Mouse (Mus musculus) adrenal gland, adult (tissue): ENCODE measurements around the gene Irf2bpl.
A peak's percentile ranks its signal among the peaks of the same experiment; 100 is the strongest.

Source experiments
- DNase-seq, 2 experiments: peaks; one replicate each; pipeline ENCODE4 v3.0.0; 2022 to 2023; ENCODE audit warnings: low spot score in 1 of 2; ENCODE audit not compliant: inconsistent age in 2 of 2

Irf2bpl gene

GRCm38 (mm10) chr12:86899461-86900179 is 15.0 kb upstream of the Irf2bpl start:
- peak; percentile 53 to 77 for DNase-seq

DNA sequence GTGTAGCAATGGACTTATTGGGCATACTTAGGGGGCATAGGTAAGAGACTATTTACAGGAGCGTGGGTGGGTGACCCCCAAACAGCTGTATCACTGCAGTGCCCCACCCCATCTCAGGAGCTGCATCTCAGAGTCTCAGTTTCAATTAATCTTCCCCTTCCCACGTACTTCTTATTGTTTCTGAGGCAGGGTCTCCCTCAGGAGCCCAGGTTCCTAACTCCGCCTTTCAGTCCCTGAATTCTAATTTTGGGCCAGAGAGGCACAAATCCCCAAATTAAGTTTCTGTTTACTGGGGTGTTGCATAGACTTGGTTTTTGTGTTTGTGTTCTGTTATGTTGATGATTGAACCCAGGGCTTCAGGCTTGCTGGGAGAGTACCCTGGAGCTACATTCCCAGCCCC is 13.8 kb upstream of the Irf2bpl start:
- no peak for DNase-seq

GRCm38 (mm10) chr12:86897769-86898273 is 13.2 kb upstream of the Irf2bpl start:
- peak in 1 of 2 experiments; percentile 64 for DNase-seq

DNA sequence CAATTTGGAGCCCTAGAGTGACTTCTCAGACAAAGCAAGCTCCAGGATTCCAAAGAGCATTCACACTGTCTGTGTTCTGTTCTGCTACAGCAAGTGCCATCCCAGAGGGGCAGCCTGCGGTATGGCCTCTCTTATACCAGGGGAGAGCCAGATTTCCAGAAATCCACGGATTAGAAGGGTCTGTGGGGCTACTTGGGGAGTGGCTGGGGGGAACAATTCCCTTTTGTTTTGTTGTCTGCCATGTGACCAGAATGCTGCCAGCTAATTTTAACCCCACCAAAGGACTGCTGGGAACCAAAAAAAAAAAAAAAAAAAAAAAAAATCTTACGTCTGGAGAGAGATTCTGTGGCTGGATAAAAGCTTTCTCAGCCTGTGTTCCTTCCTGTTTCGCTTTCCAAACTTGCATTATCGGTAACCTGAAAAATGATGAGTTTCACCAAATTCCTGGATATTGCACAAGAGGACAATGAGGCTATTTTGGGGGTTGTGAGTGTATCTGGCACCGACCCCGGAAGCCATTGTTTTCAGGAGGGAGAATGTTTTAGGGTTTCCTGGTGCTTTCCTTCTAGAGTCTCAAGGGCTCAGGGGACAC is 12.4 kb upstream of the Irf2bpl start:
- DNase-seq: peak; percentile 71 to 91

GRCm38 (mm10) chr12:86896441-86896890 is 11.9 kb upstream of the Irf2bpl start:
- DNase-seq: peak; percentile 40 to 75

DNA sequence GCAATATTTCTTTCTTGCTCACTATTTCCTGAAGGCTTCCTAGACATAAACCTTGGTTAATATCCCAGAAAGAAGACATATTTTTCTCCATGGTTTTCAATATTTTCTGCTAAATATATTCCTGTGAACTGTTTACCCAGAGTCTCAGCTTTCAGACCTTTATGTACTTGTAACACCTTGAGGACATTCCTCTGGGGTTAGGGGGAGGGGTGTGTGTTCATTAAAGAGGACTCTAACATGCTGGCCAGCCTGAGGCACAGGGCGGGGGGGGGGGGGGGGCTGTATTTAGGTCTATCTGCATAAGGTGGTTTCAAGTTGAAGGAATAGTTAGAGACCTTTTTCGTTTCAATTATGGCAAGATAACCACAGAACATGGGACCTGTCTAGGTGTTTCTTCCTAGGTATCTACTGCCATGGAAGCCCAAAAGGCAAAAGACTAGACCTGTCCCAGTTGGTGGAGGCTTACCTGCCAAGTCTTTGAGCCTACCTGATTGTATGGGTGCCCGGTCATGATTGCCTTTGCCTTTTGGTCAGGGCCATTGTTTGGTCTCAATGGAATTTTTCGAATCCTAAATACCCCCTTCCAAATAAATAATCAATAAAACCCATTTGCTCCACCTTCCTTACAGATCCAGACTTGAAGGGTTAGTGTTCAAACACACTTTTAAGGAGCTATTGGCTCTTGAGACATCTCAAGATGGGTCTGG is 11.3 kb upstream of the Irf2bpl start:
- peak in 1 of 2 experiments; percentile 70 for DNase-seq

DNA sequence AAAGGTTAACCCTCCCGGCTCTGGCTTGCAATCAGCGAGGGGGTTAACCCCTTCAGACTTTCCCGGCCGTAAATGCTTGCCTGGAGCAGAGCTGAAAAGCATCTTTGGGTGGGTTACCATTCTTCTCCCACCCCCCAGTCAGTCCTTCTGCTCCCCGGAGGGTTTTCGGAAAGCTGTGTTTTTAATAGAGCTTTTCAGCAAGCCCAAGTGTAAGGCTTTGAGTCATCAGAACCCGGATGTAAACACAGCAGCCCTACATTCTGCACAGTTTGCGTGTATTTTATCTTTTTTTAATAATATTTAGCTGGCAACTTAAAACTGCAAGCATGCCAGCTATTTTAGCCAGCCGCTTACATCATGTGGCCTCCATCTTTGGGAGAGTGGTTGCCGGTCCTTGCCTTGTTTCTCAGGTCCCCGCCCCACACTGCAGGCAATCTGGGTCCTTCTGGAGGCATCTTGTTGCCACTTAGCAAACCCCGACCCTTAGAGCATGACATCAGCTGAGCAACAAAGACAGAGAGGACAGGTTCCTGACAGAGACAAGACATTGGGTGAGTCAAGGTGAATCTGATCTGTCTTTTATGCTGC is 10.3 kb upstream of the Irf2bpl start:
- DNase-seq: no peak

- peak; percentile 98 to 100 for DNase-seq
Observed at GRCm38 (mm10) chr12:86894184-86894839, 9.7 kb upstream of the Irf2bpl start.

DNA sequence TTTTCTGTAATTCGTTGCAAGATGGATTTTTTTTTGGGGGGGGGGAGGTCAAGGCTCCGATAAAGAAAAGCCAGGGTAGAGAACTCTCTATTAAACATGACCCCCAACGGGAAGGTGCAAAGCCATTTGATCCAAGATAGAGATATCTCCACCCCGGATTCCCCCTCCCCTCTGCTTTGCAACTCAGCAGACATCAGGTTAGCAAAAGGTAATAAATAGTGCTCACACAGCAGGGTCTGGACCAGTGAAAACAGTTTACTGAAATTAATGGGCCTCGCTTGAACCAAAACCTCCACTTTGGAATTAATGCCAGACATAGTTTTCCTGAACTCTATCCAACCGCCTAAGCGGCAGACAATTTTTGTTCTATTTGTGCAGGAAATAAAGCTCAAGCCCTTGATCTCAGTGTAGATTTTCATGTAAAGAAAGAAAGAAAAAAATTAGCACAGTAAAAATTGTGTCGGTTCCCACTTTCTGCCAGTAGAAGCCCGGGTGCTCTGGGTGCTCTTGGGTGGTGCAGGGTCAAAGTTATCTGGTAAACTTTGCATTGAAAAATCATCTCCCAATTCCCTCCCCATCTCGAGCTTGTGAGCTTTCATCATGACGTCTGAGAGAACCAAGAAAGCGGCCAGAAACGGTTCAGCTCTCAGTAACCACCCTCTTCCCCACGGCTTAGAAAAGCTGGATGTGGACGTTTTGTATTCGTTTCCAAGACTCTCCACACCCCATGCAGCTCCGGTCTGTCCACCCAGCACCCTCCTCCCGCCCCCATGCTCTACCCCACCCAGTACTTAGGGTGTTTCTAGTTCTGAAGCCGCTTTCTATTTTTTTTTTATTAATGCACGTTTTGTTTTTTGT is 9.0 kb upstream of the Irf2bpl start:
- DNase-seq: peak; percentile 53 to 87

DNA sequence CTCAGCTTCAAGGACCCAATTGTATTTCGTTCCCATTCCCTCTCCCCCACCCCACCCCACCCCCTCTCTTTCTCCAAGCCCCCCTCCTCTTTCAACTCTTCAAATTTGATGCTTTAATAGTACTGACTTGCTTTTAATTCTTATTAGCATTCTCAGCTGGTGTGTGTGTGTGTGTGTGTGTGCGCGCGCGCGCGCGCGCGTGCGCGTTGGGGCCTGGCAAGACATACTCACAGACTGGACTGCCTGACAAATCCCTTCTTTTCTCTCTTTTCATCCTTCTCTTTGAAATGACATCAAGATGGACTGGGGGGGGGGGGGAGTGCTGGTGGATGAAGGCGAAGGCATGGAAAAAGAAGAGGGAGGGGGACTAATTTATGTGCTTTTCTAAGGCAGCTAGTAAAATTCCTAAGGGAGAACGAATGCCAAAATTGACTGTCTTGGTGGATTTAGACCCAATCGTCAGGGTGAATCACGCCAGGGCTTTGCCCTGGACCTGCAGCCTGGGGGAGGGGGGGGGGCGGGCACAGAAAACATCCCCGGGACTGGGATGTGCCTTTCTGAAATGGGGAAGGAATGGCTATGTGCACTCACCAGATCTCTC is 8.2 kb upstream of the Irf2bpl start:
- DNase-seq: peak; percentile 56 to 74

DNA sequence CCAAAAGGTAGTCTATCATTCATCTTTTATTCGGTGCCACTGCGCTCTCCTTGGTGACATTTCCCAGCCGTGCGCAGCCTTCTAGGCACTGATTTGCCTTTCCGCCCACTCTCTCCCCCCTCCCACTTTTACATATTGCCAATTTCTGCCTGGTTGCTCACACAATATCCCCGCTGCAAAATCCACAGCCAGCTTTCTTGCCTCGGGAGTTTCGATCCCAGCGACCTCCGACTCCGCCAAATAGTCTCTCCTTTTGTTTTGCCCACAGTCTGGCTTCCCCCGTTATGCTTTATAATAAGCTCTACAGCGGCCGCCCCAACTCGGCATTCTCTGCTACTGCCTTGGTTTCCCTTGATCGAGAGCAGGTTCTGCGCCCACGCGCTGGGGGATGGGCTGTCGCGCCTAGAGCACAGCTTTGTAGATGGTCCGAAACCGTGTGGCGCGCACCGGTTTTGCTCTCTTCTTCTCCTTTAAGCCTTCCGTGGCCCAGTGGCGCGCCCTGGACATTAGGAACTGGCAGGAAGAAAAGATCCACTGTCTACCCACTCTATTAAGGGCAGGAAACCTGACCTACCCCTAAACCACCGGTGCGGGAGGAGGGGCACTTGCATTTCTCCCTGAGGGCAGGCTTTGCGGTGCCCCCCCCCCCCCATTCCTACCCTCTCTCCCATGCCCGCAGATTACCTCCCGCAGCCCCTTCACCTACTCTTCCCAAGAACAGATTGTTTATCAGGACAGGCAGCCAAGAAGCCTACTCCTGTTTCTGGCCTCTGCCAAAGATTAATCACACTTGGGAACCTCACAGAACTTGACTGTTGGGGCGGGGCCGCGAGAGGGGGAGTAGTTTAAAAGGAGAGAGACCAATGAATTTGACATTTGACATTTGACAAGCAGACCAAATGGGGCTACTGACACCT is 7.4 kb upstream of the Irf2bpl start:
- DNase-seq: peak; percentile 90 to 96

DNA sequence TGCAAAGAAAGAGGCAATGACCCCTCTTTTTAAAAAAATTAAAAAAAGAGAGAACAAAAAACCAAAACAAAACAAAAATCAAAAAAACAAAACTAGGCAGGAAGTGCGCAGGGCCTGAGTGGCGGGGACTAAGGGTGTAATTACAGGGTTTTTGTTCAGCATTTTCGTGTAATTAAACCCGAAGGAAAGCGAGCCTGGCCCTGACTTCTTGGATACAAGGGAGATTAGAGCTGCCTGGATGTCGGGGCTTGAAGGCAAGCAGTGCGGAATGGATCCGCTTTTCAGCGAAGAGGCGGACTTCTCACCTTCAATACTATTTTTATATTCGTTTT is 6.8 kb upstream of the Irf2bpl start:
- DNase-seq: peak in 1 of 2 experiments; percentile 33

- DNase-seq: peak in 1 of 2 experiments; percentile 72
Observed at GRCm38 (mm10) chr12:86890796-86891301, 6.3 kb upstream of the Irf2bpl start.

- peak in 1 of 2 experiments; percentile 57 for DNase-seq
Observed at GRCm38 (mm10) chr12:86890091-86890720, 5.6 kb upstream of the Irf2bpl start.

DNA sequence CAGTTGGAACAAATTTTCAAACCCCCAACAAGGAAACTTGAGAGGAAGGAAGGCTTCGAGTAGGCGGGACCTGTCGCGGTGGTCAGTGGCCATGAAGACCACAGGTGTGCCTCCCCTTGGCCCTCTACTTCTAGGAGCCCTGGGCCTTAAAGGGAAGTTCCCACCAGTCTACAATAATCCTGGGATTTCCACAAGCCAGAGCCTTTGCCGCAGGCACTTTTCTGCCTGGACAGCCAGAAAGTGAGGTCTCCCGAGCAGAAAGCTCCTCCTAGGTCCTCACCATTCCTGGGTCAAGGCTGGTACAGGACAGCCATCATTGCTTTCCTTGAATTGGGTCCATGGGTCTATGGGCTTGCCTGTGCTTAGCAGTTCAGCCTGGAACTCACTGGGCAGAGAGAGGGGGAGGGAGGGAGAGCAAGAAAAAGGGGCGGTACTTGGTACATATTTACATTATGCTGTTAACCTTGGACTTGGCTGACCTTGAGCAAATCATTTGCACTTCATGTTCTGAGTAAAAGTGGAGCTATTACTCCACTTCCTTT is 4.6 kb upstream of the Irf2bpl start:
- DNase-seq: peak; percentile 58 to 85

DNA sequence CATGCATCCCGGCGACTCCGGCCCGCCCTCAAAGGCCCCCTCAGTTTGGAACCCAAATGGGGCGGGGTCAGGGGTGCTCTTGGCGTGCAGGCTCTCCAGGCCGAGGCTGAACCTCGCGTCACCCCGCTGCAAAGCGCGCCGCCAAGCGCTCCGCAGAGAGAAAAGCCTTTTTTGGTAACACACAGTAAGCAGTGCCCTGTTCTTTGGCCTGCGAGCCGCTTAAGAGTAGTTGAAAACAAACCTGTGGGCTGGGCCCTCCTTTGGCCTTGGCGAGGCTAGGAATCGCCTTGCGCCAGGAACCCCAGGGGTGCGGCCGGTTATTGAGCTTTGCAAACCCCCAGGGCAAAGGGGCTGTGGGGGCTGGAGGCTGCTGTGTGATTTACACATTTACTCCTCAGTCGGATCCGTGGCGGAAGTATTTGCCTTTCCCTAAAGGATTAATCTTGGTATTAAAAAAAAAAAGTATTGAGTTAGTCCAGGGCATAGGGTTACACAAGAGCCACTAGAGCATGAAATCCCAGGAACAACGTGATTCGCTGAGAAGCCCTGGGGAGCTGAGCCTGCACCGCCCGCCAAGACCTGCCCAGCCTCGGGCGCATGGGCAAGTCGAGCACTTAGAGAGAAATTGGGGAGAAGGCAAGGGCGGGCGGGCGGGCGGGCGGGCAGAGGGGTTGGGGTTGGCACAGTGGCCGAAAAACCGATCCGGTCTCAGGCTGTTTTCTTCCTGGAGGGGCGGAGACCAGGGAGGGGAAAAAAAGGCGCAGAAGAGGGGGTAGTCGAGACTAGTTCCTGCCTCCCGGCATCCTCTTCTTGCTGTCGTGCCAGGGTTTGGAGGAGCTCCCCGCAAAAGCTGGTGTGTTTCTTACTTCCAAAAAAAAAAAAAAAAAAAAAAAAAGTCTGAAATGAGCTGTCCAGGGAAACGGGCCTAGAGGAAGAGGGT is 3.8 kb upstream of the Irf2bpl start:
- DNase-seq: peak; percentile 90 to 95
